Mouse (Mus musculus) Patski (cell line): ENCODE measurements around the gene H2-T3. TPM values are rescaled to one million over a fixed set of nuclear protein-coding genes. Genes with fewer than 3 reads are reported as not detected.
"Not testable (repeated sequence)": the region's sequence is repeated elsewhere in the genome, so short reads cannot be mapped to it uniquely, and the experiment has no call there.

ENCODE experiments used
- ATAC-seq: fragments of 100-300 bp; one replicate; pipeline ENCODE4 v1.8.0; 2021
- CTCF ChIA-PET: fragments of 350-600 bp; sonication (Branson Sonifier 250); formaldehyde crosslinking; loops from one replicate; lab custom pipeline; 2022; ENCODE audit warnings: inconsistent platforms; lab: Charles Lee
- POLR2A ChIA-PET: fragments of 350-600 bp; sonication (Branson Sonifier 250); formaldehyde crosslinking; loops from one replicate; lab custom pipeline; 2022; ENCODE audit warnings: antibody characterized with exemption, inconsistent platforms; lab: Charles Lee
- DNase-seq: peaks from one replicate; pipeline ENCODE4 v3.0.0-alpha.2; 2011; ENCODE audit warnings: low read depth, low spot score
- H3K27me3 ChIP-seq: fragments of 371-371 bp; one replicate; pipeline ENCODE4 v1.5.1; 2021
- CTCF ChIP-seq: fragments of 100-300 bp; IDR thresholded peaks from one replicate; pipeline ENCODE4 v1.5.1; 2021
- in situ Hi-C: fragments of 300-500 bp; cut with MboI; formaldehyde crosslinking; loops from 3 replicates; pipeline ENCODE4 v1.11.1; 2018; ENCODE audit warnings: low pct_unique_long_range_greater_than_20kb, mixed read lengths
- polyA plus RNA-seq: library from polyadenylated mRNA; unstranded; gene quantifications from one replicate; pipeline ENCODE4 v1.2.3, GENCODE M21; 2021

H2-T3 gene
- polyA plus RNA-seq, 1 experiment from 2014 or later, result not detected

DNA sequence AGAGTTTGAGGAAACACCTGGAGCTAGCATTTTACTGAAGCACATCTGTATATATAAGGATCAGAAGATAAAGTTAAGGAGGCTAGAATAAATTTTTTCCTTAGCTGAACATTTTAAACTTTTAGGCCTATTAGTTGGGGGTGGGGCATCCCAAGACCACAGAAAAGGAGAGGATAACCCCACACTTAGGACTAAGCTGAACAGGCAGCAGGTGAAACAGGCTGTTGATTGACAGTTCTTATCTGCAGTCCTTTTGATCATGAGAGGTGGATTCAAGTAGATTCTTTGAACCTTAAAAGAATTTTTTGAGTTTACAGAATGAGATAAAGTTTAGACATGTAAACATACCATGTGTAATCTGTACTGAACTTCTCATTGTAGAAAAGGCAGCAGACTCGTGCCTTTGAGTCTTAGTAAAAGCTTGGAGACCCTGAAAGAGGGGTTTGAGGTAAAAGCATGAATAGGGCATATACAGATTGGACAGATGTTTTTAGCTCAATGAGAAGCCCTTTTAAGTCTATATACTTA, 19.7 kb downstream of the H2-T3 start:
- no peak for DNase-seq
- ChIA-PET POLR2A (no interaction called here), CTCF (no interaction called here)
- no peak for TF ChIP-seq CTCF
- no peaks in the 10 kb centered on the region for H3K27me3 ChIP-seq
- ATAC-seq, result no peak
- in situ Hi-C loops, result no loop called here

DNA sequence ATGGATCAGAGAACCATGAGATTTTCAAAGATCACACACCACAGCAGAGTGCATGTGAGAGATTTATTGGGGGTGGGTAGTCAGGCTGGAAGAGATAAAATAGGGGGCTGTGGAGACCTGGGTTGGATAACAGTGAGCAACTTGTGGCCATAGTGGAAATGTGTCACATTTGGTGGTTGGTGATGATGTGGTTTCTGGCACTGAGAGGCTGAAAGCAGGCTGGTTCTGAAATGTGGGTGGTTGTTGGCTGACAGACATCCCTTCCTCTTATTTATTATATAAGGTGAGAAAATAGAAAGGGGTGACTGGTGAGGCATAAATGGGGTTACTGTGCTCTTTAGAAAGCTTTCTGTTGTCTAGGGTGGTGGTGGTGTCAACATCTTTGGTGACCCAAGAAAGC, 20.3 kb downstream of the H2-T3 start:
- no peak for TF ChIP-seq CTCF
- DNase-seq, result no peak
- no peaks in the 10 kb centered on the region for H3K27me3 ChIP-seq
- ATAC-seq, result no peak
- in situ Hi-C loops, result no loop called here
- CTCF ChIA-PET, result no interaction called here
- POLR2A ChIA-PET, result no interaction called here

- in situ Hi-C loops, CTCF ChIA-PET, ATAC-seq, DNase-seq, POLR2A ChIA-PET, H3K27me3 ChIP-seq: not testable (repeated sequence)
These were observed 21.0 kb downstream of the H2-T3 start for GRCm38 (mm10) chr17:36169094-36169493.

DNA sequence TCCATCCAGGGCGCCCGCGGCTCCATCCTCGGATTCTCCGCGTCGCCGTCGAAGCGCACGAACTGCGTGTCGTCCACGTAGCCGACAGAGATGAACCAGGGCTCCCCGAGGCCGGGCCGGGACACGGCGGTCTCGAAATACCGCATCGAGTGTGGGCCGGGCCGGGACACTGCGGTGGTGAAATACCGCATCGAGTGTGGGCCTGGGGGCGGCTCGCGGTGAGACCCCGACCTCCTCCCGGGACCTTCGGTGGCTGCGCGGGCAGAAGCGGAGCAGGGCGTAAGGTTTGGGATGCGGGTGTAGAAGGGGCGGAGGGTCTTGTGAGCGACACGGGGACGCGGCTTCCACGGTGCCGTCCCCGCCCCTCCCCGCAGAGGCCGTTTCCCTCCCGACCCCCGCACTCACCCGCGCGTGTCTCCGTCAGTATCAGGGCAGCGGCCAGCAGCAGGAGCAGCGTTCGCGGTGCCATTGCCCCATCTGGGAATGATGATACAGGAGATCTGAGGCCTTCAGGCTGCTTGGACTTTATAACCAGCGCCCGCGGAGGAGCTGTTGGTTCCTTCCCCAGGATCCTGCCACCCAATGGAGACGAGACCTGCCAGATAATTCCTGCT, 21.9 kb downstream of the H2-T3 start, which contains the start of gene Gm8909:
Gene Gm8909 (minus strand): TSS at position 499 of the 614 bp plus-strand sequence.
- ATAC-seq (no peak), DNase-seq (no peak)
- no peak for TF ChIP-seq CTCF
- in situ Hi-C loops, result no loop called here
- CTCF ChIA-PET, result no interaction called here
- H3K27me3 ChIP-seq, result no peaks in the 10 kb centered on the region
- POLR2A ChIA-PET, result no interaction called here

DNA sequence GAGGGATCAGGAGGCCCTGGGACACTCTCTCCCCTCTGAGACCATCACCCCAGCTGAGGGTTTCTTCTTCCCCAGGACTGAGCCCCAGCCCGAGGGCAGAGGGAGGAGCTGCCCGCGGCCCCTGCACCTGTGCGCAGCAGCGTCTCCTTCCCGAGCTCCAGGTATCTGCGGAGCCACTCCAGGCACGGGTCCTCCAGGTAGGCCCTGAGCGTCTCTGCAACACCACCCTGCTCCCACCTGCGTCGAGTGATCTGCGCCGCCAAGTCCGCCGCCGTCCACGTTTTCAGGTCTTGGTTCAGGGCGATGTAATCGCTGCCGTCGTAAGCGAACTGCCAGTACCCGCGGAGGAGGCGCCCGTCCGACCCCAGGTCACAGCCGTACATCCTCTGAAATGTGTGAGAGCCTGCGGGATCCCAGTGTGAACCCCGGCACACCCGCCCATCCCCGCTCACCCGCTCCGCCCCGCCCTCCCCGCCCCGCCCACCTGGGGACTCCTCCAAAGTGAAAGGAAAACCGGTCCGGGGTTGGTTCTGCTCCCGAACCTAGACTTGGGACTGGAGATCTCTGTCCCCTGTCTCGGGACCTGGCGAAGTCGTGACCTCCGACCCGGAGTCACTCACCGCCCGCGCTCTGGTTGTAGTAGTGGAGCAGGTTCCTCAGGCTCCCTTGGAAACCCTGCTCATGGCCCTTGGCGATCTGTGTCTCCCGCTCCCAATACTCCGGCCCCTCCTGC, 22.6 kb downstream of the H2-T3 start:
- CTCF ChIA-PET, result no interaction called here
- no peaks in the 10 kb centered on the region for H3K27me3 ChIP-seq
- no peak for TF ChIP-seq CTCF
- POLR2A ChIA-PET, result no interaction called here
- DNase-seq (no peak), ATAC-seq (no peak)
- in situ Hi-C loops, result no loop called here

DNA sequence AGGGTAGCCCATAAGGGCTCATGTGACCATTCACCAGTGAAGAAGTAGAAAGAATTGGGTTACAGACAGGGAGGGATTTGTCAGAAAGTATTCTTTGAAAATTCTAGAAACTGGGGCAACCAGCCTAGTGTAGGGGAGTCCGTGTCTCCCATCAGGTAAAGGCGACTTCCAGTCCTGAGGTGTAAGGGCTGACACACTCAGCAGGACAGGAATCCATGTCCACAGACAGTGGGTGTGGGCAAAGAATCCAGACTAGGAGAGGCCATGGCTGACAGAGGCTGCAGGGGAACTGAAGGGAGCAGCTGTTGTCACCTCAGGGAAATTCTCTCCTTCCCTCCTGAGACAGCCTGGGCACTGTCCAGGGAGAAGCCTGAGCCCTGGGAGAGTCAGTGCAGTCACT, 23.2 kb downstream of the H2-T3 start:
- POLR2A ChIA-PET, DNase-seq, ATAC-seq, CTCF ChIA-PET, H3K27me3 ChIP-seq, in situ Hi-C loops: not testable (repeated sequence)

DNA sequence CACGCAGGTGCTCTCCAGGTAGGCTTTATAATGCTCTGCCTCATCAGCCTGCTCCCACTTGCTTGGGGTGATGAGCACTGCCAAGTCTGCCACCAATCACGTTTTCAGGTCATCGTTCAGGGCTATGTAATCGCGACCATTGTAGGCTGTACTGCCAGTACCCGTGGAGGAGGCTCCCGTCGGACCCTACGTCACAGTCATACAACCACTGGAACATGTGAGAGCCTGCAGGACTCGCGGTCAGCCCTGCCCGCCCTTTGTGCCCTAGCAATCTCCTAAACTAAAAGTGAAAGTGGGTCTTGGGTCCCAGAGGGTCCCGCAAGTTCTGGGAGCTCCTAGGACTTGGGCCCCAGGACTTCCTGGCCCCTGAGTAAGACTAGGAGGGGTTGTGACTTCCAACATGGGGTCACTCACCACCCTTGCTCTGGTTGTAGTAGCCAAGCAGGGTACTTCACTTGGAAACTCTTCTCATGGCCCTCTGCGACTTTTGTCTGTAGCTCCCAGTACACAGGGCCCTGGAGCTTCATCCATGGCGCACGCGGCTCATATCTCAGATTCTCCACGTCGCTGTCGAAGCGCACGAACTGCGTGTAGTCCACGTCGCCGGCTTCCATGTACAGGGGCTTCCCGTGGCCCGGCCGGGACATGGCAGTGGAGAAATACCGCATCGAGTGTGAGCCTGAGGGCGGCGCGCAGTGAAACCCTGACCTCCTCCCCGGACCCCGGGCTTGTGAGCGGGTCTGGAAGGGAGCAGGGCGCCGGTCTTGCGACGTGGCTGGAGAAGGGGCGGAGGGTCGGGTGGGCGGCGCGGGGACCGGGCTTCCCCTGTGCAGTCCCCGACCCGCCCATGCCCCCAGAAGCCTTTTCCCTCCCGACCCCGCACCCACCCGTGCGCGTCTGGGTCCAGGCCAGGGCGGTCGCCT, 28.7 kb downstream of the H2-T3 start:
- H3K27me3 ChIP-seq, result no peaks in the 10 kb centered on the region
- DNase-seq (no peak), ATAC-seq (no peak)
- ChIA-PET POLR2A (no interaction called here), CTCF (no interaction called here)
- in situ Hi-C loops, result no loop called here
- TF ChIP-seq CTCF, result no peak

DNA sequence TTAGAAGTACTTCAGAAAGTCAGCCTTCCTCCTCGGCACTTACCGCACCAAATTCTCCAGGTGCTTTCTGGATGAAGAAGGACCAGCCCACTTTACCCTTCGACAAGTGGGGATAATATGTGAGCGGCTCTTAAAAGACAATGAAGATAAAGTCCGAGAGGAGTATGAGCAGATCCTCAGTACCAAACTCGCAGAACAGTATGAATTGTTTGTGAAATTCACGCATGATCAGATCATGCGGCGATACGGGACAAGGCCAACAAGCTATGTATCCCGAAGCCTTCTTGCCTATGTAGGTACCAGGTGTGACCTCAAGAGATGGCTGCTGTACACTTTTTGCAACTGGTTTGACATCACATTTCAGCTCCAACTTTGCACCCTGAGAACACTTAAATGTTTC, 31.8 kb downstream of the H2-T3 start:
- ATAC-seq, DNase-seq, in situ Hi-C loops, CTCF ChIA-PET, POLR2A ChIA-PET, H3K27me3 ChIP-seq: not testable (repeated sequence)

- DNase-seq, POLR2A ChIA-PET, H3K27me3 ChIP-seq, in situ Hi-C loops, CTCF ChIA-PET, ATAC-seq: not testable (repeated sequence)
These were observed 32.3 kb downstream of the H2-T3 start for GRCm38 (mm10) chr17:36157782-36158181.

- DNase-seq (no peak), ATAC-seq (no peak)
- CTCF ChIA-PET, result no interaction called here
- H3K27me3 ChIP-seq, result no peaks in the 10 kb centered on the region
- POLR2A ChIA-PET, result no interaction called here
- in situ Hi-C loops, result loop anchor here (5.0 kb wide), 1 partner anchor 33 kb away; no protein-coding TSS in a partner anchor
- no peak for TF ChIP-seq CTCF
These were observed 35.6 kb downstream of the H2-T3 start for GRCm38 (mm10) chr17:36154271-36155149.

- DNase-seq, POLR2A ChIA-PET, H3K27me3 ChIP-seq, CTCF ChIA-PET, ATAC-seq: not testable (repeated sequence)
- in situ Hi-C loops, result loop anchor here (5.0 kb wide), 1 partner anchor 36 kb away; no protein-coding TSS in a partner anchor
These were observed 38.9 kb downstream of the H2-T3 start for GRCm38 (mm10) chr17:36151200-36151599.

- POLR2A ChIA-PET, ATAC-seq, in situ Hi-C loops, H3K27me3 ChIP-seq, CTCF ChIA-PET, DNase-seq: not testable (repeated sequence)
These were observed 41.6 kb downstream of the H2-T3 start for GRCm38 (mm10) chr17:36148468-36148867.

DNA sequence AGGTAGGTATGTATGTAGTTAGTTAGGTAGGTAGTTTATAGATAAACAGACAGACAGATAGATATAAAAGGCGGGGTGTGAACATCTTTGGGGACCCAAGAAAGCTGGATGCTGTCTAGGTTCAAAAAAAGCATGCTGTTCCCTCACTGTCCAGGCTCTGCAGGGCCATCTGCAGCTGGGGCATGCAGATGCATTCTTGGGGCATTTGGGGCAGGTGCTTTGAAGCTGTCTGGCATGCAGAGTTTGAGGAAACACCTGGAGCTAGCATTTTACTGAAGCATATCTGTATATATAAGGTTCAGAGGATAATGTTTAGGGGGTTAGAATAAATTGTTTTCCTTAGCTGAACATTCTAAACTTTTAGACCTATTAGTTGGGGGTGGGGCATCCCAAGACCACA, 43.1 kb downstream of the H2-T3 start:
- ATAC-seq, H3K27me3 ChIP-seq, DNase-seq, CTCF ChIA-PET, POLR2A ChIA-PET, in situ Hi-C loops: not testable (repeated sequence)

GRCm38 (mm10) chr17:36145861-36146156, 44.3 kb downstream of the H2-T3 start:
- in situ Hi-C loops, POLR2A ChIA-PET, ATAC-seq, DNase-seq, H3K27me3 ChIP-seq, CTCF ChIA-PET: not testable (repeated sequence)
